Mouse (Mus musculus) layer of hippocampus, adult 11-12 months (tissue): ENCODE measurements at regions not wholly inside any gene's neighbourhood (a gene's known extent, or its start where the extent isn't known, plus 50 kb on each side); places are given as distances from the start of the nearest gene placed in this dataset.

ENCODE experiments used
- DNase-seq: peaks from one replicate; pipeline ENCODE4 v3.0.0; 2022; ENCODE audit warnings: low spot score

GRCm38 (mm10) chr8:26886783-26887486, 90.2 kb upstream of the Zfp703 start:
- no peak for DNase-seq

- no peak for DNase-seq
Observed at GRCm38 (mm10) chr8:26887551-26887950, 89.6 kb upstream of the Zfp703 start.

GRCm38 (mm10) chr8:26888050-26888449, 89.1 kb upstream of the Zfp703 start:
- DNase-seq = no peak

GRCm38 (mm10) chr8:26891881-26892280, 85.2 kb upstream of the Zfp703 start:
- no peak for DNase-seq

- DNase-seq = no peak
Observed at GRCm38 (mm10) chr8:26892380-26892779, 84.7 kb upstream of the Zfp703 start.

GRCm38 (mm10) chr8:26895867-26896266, 81.3 kb upstream of the Zfp703 start:
- no peak for DNase-seq

- no peak for DNase-seq
Observed at GRCm38 (mm10) chr8:26903289-26903688, 73.8 kb upstream of the Zfp703 start.

GRCm38 (mm10) chr8:26906257-26906656, 70.9 kb upstream of the Zfp703 start:
- no peak for DNase-seq

- peak; percentile 29 for DNase-seq
Observed at GRCm38 (mm10) chr8:26907347-26908170, 69.6 kb upstream of the Zfp703 start.

- DNase-seq = no peak
Observed at GRCm38 (mm10) chr8:26910186-26910585, 66.9 kb upstream of the Zfp703 start.

- no peak for DNase-seq
Observed at GRCm38 (mm10) chr8:26913562-26914529, 63.3 kb upstream of the Zfp703 start.

GRCm38 (mm10) chr8:26915731-26916130, 61.4 kb upstream of the Zfp703 start:
- no peak for DNase-seq

GRCm38 (mm10) chr8:26921531-26922177, 55.5 kb upstream of the Zfp703 start:
- DNase-seq = no peak

GRCm38 (mm10) chr8:26922178-26922540, 55.0 kb upstream of the Zfp703 start:
- DNase-seq = no peak

GRCm38 (mm10) chr8:26923166-26923565, 54.0 kb upstream of the Zfp703 start:
- DNase-seq = no peak
